Mouse (Mus musculus): ENCODE measurements around the gene Shmt2. TPM values are rescaled to one million over a fixed set of nuclear protein-coding genes. Genes with fewer than 3 reads are reported as not detected.
A peak's percentile ranks its signal among the peaks of the same experiment; 100 is the strongest.

The Shmt2 gene
- polyA plus RNA-seq, 1 experiment from 2014 or later, result 80.4 TPM

GRCm38 (mm10) chr10:127492118-127492517 lies 30.1 kb downstream of the Shmt2 start:
- H3K36me3 ChIP-seq, result peaks cover 87% of the 10 kb centered on the region
- H3K9ac ChIP-seq, result no peak overlapping the region
- no peaks in the 10 kb centered on the region for H3K4me1 ChIP-seq (replicated peaks)

GRCm38 (mm10) chr10:127491128-127491512 lies 31.1 kb downstream of the Shmt2 start:
- H3K4me1 ChIP-seq (replicated peaks), result no peaks in the 10 kb centered on the region
- H3K27ac ChIP-seq (ENCODE audit: poor library complexity, severe bottlenecking), result no peak overlapping the region
- H3K9me3 ChIP-seq (replicated peaks), result no peaks in the 10 kb centered on the region
- WGBS, result 82% methylated on average over 8 of the region's 8 CpGs
- ATAC-seq (ENCODE audit: insufficient number of reproducible peaks, low FRiP score), result no peak
- H3K27me3 ChIP-seq (replicated peaks), result no peaks in the 10 kb centered on the region
- no peak overlapping the region for H3K4me2 ChIP-seq
- peaks cover 86% of the 10 kb centered on the region for H3K36me3 ChIP-seq
- H3K9ac ChIP-seq, result no peak overlapping the region
- no peak overlapping the region for H3K4me3 ChIP-seq

More at GRCm38 (mm10) chr10:127492118-127492517, 30.1 kb downstream of the Shmt2 start:
- 85% methylated on average over 3 of the region's 3 CpGs for WGBS
- no peak overlapping the region for H3K4me2 ChIP-seq
- H3K4me3 ChIP-seq, result no peak overlapping the region
- H3K9me3 ChIP-seq (replicated peaks), result no peaks in the 10 kb centered on the region
- ATAC-seq (ENCODE audit: insufficient number of reproducible peaks, low FRiP score), result no peak
- no peak overlapping the region for H3K27ac ChIP-seq (ENCODE audit: poor library complexity, severe bottlenecking)
- no peaks in the 10 kb centered on the region for H3K27me3 ChIP-seq (replicated peaks)

GRCm38 (mm10) chr10:127490160-127491127 lies 31.8 kb downstream of the Shmt2 start:
- H3K36me3 ChIP-seq, result peaks cover 84% of the 10 kb centered on the region

GRCm38 (mm10) chr10:127488856-127489255 lies 33.4 kb downstream of the Shmt2 start:
- ATAC-seq (ENCODE audit: insufficient number of reproducible peaks, low FRiP score), result no peak
- Histone ChIP-seq H3K9ac (no peak overlapping the region), H3K4me2 (no peak overlapping the region), H3K9me3 (replicated peaks) (no peaks in the 10 kb centered on the region), H3K27me3 (replicated peaks) (no peaks in the 10 kb centered on the region), H3K27ac (ENCODE audit: poor library complexity, severe bottlenecking) (no peak overlapping the region), H3K4me3 (no peak overlapping the region), H3K4me1 (replicated peaks) (no peaks in the 10 kb centered on the region), H3K36me3 (peaks cover 84% of the 10 kb centered on the region)
- WGBS, result 86% methylated on average over 7 of the region's 7 CpGs

More at GRCm38 (mm10) chr10:127490160-127491127, 31.8 kb downstream of the Shmt2 start:
- H3K4me3 ChIP-seq, result no peak overlapping the region
- no peak for ATAC-seq (ENCODE audit: insufficient number of reproducible peaks, low FRiP score)
- no peaks in the 10 kb centered on the region for H3K27me3 ChIP-seq (replicated peaks)
- H3K4me1 ChIP-seq (replicated peaks), result no peaks in the 10 kb centered on the region
- H3K27ac ChIP-seq (ENCODE audit: poor library complexity, severe bottlenecking), result no peak overlapping the region
- no peaks in the 10 kb centered on the region for H3K9me3 ChIP-seq (replicated peaks)
- no peak overlapping the region for H3K9ac ChIP-seq
- H3K4me2 ChIP-seq, result no peak overlapping the region
- 87% methylated on average over 18 of the region's 18 CpGs for WGBS

GRCm38 (mm10) chr10:127485235-127485634 lies 37.0 kb downstream of the Shmt2 start:
- H3K4me2 ChIP-seq, result no peak overlapping the region
- no peaks in the 10 kb centered on the region for H3K27me3 ChIP-seq (replicated peaks)
- ATAC-seq (ENCODE audit: insufficient number of reproducible peaks, low FRiP score), result no peak
- no peak overlapping the region for H3K4me3 ChIP-seq
- H3K27ac ChIP-seq (ENCODE audit: poor library complexity, severe bottlenecking), result no peak overlapping the region
- H3K4me1 ChIP-seq (replicated peaks), result no peaks in the 10 kb centered on the region
- no peaks in the 10 kb centered on the region for H3K9me3 ChIP-seq (replicated peaks)
- 87% methylated on average over 10 of the region's 10 CpGs for WGBS
- peak overlapping the region; percentile 2; the same call in 1 of the 2 replicates for H3K9ac ChIP-seq
- peaks cover 87% of the 10 kb centered on the region for H3K36me3 ChIP-seq

GRCm38 (mm10) chr10:127480833-127481813 lies 41.1 kb downstream of the Shmt2 start:
- Histone ChIP-seq H3K4me1 (replicated peaks) (no peaks in the 10 kb centered on the region), H3K36me3 (peaks cover 74% of the 10 kb centered on the region), H3K27ac (ENCODE audit: poor library complexity, severe bottlenecking) (no peak overlapping the region), H3K4me2 (no peak overlapping the region), H3K9ac (no peak overlapping the region), H3K9me3 (replicated peaks) (no peaks in the 10 kb centered on the region), H3K4me3 (no peak overlapping the region), H3K27me3 (replicated peaks) (no peaks in the 10 kb centered on the region)
- no peak for ATAC-seq (ENCODE audit: insufficient number of reproducible peaks, low FRiP score)
- WGBS, result 85% methylated on average over 19 of the region's 19 CpGs

- WGBS, result 95% methylated on average over 4 of the region's 4 CpGs
- Histone ChIP-seq H3K9me3 (replicated peaks) (no peaks in the 10 kb centered on the region), H3K9ac (no peak overlapping the region), H3K4me2 (no peak overlapping the region), H3K4me3 (no peak overlapping the region), H3K27me3 (replicated peaks) (no peaks in the 10 kb centered on the region), H3K4me1 (replicated peaks) (no peaks in the 10 kb centered on the region), H3K36me3 (peaks cover 69% of the 10 kb centered on the region), H3K27ac (ENCODE audit: poor library complexity, severe bottlenecking) (no peak overlapping the region)
- no peak for ATAC-seq (ENCODE audit: insufficient number of reproducible peaks, low FRiP score)
Measured at GRCm38 (mm10) chr10:127479131-127479530, 43.1 kb downstream of the Shmt2 start.

GRCm38 (mm10) chr10:127477301-127477700 lies 44.9 kb downstream of the Shmt2 start:
- H3K9ac ChIP-seq, result no peak overlapping the region
- H3K4me2 ChIP-seq, result no peak overlapping the region
- H3K4me1 ChIP-seq (replicated peaks), result 0 out of 2 replicates have a peak, but pooled peaks cover 4% of the 10 kb centered on the region
- WGBS, result 83% methylated on average over 7 of the region's 7 CpGs
- no peak overlapping the region for H3K4me3 ChIP-seq
- peaks cover 64% of the 10 kb centered on the region for H3K36me3 ChIP-seq
- no peaks in the 10 kb centered on the region for H3K9me3 ChIP-seq (replicated peaks)
- ATAC-seq (ENCODE audit: insufficient number of reproducible peaks, low FRiP score), result no peak
- no peak overlapping the region for H3K27ac ChIP-seq (ENCODE audit: poor library complexity, severe bottlenecking)
- no peaks in the 10 kb centered on the region for H3K27me3 ChIP-seq (replicated peaks)

GRCm38 (mm10) chr10:127476541-127476940 lies 45.7 kb downstream of the Shmt2 start:
- Histone ChIP-seq H3K27me3 (replicated peaks) (no peaks in the 10 kb centered on the region), H3K27ac (ENCODE audit: poor library complexity, severe bottlenecking) (no peak overlapping the region), H3K9ac (no peak overlapping the region), H3K4me2 (no peak overlapping the region), H3K4me3 (no peak overlapping the region), H3K36me3 (peaks cover 62% of the 10 kb centered on the region), H3K9me3 (replicated peaks) (no peaks in the 10 kb centered on the region), H3K4me1 (replicated peaks) (peaks cover 10% of the 10 kb centered on the region)
- ATAC-seq (ENCODE audit: insufficient number of reproducible peaks, low FRiP score), result no peak
- 93% methylated on average over 3 of the region's 3 CpGs for WGBS

- Histone ChIP-seq H3K27ac (ENCODE audit: poor library complexity, severe bottlenecking) (no peak overlapping the region), H3K9ac (no peak overlapping the region), H3K36me3 (peaks cover 53% of the 10 kb centered on the region), H3K9me3 (replicated peaks) (no peaks in the 10 kb centered on the region), H3K4me2 (no peak overlapping the region), H3K4me3 (no peak overlapping the region), H3K27me3 (replicated peaks) (no peaks in the 10 kb centered on the region), H3K4me1 (replicated peaks) (peaks cover 22% of the 10 kb centered on the region)
- no peak for ATAC-seq (ENCODE audit: insufficient number of reproducible peaks, low FRiP score)
- 92% methylated on average over 4 of the region's 4 CpGs for WGBS
Measured at GRCm38 (mm10) chr10:127475175-127475574, 47.1 kb downstream of the Shmt2 start.

GRCm38 (mm10) chr10:127472722-127473121 lies 49.5 kb downstream of the Shmt2 start:
- Histone ChIP-seq H3K36me3 (peaks cover 54% of the 10 kb centered on the region), H3K4me1 (replicated peaks) (peaks cover 22% of the 10 kb centered on the region), H3K27me3 (replicated peaks) (no peaks in the 10 kb centered on the region), H3K27ac (ENCODE audit: poor library complexity, severe bottlenecking) (no peak overlapping the region), H3K9ac (no peak overlapping the region), H3K4me2 (no peak overlapping the region), H3K9me3 (replicated peaks) (no peaks in the 10 kb centered on the region), H3K4me3 (no peak overlapping the region)
- 54% methylated on average over 9 of the region's 9 CpGs for WGBS
- ATAC-seq (ENCODE audit: insufficient number of reproducible peaks, low FRiP score), result peak; percentile 44; the same call in 1 of the 2 replicates
